Mouse (Mus musculus) kidney, adult 8-10 months (tissue): Measurements from ENCODE around the gene Adcy2.
A peak's percentile ranks its signal among the peaks of the same experiment; 100 is the strongest.

ENCODE experiments used
- DNase-seq, 2 experiments: peaks; one replicate each; pipeline ENCODE4 v3.0.0; 2022

The Adcy2 gene

DNA sequence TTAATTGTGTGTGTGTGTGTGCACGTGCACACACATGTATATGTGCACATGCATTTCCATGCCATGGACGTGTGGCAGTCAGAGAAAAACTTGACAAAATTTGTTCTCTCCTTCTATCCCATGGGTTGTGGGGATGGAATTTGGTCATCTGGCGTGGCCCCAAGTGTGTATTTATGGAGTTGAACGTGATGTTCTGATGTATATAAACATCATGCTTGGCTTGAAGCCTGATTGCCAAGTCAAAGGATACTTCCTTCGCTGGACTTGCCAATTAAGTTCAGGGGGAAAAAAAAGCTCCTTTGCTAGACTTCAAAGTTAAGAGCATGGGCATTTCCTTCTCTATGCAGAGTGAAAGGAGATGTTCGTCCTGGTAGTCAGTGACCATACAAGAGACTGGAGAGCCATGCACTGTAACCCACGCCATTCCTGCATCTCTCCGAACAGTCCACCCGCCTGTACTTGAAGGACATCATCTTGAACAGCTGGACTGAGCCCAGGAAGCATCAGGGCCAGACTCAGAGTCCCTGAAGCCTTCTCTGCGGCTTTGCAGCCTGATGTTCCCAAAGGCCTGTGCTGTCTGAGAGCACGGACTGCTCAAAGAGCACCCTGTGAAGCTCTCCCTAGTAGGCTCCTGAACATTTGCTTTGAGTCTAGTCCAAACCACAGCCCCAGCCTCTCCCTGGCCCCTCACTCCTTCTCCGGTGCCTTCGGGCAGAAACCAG lies 178.3 kb downstream of the Adcy2 start:
- DNase-seq, result no peak

DNA sequence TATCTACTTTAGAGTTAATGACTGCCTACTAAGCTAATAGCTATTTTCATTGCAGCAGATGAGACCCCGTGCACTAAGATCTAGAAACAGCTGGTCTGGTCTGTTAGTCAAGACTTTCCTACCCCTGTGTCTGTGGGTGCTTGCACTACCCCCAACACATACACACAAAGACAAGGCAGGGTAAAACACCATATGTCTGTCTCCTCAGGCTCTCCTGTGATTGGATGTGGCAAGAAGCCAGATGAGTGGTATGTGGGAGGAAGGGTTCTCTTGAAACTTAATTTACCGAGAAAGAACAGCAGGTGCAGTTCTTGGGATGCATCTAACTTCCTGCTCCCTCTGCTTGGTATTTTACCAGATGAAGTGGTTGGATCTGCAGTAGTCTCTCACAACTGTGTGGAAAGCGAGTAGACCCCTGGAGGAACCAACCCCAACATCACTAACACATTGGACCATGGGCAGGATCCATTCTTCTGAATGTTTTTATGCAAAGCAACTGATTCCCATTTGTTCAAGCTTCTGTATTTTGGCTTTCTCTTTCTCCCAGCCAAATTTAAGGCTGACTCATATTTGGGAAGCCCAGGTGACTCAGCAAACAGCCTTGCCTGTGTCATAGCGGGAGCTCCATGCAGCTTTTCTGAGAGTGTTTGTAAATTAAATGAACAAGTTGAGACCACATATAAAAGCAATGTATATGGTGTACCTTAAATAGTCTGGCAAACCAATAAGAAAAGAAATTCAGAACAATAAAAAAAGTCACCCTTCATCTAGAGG lies 183.4 kb downstream of the Adcy2 start:
- no peak for DNase-seq

DNA sequence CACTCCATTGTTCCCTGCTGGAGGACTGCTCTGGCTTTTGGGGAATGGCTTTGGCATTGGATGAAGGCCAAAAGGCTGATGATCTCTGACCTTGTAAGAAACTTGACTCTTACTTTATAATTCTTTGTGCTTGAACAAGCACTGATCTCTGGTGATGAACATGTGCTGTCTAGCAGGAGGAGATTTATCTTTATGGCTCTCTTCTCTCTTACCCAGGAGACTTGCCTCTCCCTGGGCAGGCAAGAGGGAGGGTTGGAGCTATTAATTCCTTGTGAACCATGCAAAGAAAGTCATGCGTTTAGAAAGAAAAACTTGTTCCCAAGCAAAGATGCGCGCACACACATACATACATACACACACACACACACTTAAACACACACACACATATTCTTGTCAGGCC lies 188.2 kb downstream of the Adcy2 start:
- no peak for DNase-seq

DNA sequence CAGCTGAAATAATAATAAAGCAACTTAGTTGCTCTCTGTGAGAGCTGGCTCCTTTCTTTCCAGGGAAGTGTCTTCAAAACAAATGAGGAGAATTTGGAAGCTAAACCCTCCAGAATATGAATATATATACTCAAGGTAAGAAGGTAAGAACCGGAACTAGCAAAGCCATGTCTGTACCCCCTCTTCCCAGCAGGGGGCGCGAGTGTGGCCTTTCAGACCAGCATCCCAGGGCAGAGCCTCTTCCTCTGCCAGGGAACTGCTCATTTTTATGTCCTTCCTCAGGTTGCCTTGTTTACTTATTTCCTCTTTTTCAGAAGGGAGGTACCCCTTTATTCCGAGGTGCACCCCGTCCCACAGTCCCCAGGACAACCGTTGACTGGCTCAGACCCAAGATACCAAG lies 199.6 kb downstream of the Adcy2 start:
- peak in 1 of 2 experiments; percentile 5 for DNase-seq

DNA sequence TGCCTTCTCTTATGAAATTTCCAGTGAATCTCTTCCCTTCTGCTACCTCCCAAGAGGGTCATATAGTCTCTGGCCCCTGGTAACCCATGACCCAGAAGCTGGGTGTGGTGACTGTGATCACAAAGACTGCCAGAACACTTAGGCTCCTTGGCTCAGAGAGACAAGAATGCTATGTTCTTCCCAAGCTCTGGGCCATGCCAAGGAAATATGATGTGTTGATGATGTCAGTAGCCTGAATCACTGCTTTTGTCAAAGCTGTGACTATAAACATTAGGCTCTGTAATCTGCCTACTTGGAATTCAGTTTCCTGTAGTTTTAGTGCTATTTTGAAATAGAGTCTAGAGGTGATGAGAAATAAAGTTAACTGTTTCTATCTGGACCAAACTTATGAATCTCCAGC lies 206.1 kb downstream of the Adcy2 start:
- no peak for DNase-seq

DNA sequence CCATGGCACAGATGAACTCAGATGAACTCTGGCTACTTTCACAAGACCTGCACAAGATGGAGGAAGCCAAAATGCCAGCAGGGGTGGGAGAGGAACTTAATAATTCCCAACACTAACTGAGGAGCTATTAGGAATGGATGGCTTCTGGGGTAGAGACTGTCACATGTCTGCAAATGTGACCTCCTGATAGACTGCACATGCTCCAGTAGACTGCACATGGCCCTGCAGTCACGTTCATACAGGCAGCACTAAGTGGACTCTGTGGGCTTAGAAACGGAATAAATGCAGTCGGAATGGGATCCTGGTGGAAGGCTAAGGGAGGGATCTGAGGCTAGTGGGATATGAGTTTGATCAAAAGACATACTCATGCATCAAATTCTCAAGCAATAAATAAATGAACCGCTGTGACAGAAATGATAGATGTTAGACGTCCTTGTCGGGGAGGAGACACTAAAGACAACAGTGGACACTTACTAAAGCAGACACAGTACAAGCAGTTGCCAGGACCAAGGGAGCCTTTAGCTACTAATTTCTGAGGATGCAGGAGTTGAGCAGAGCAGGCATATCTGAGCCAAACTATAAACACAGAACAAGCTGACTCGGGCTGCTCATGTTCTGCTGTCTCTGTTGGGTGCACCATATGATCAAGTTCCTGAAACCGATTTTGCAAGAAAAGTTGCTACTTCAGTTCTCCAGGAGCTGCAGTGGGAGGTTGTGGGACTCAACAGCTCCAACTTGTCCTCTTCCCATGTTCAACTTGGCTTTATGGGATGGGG lies 211.9 kb downstream of the Adcy2 start:
- DNase-seq, result no peak

DNA sequence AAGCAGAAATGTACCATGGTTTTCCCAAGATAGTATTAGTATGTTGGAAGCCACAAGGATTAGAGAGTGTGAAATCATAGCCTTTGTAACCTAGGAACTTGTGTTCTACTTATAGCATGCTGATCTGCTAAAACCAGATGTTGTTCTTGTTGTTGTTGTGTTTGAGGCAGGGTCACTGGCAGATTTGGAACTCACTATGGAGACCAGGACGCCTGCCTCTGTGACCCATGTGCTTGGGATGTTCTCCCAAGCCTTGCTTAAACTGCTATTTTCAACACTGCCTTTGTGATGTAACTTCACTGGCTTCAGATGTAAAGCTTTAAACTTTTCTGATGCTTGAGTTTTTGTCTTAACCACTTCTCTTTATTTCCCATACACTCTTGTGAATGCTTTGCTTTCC lies 216.2 kb downstream of the Adcy2 start:
- DNase-seq, result no peak

DNA sequence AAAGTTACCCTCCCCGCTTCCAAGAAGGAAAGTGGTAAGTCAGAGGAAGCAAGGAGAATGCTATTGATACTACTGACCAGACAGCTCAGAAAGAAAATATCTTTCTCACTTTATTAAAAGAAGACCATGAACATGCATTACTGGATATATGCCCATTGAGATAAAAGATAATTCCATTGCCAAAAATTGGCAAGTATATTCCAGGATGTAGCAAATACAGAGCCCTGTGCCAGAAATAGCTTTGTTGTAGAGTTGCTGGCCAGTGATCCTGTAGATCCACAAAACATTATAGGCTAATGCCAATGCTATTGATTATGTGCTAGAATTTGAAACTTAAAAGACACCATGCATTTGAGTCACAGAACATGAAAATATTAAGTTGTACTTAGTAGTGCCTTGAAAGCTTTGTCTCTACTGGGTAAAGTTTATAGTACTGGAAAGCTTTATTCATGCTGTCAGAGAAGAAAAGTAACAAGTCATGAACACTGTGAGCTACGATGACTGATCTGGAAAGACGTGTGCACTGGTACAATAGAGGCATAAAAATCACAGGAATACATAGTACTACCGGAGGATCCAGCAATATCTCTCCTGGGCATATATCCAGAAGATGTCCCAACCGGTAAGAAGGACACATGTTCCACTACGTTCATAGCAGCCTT lies 221.2 kb downstream of the Adcy2 start:
- no peak for DNase-seq

DNA sequence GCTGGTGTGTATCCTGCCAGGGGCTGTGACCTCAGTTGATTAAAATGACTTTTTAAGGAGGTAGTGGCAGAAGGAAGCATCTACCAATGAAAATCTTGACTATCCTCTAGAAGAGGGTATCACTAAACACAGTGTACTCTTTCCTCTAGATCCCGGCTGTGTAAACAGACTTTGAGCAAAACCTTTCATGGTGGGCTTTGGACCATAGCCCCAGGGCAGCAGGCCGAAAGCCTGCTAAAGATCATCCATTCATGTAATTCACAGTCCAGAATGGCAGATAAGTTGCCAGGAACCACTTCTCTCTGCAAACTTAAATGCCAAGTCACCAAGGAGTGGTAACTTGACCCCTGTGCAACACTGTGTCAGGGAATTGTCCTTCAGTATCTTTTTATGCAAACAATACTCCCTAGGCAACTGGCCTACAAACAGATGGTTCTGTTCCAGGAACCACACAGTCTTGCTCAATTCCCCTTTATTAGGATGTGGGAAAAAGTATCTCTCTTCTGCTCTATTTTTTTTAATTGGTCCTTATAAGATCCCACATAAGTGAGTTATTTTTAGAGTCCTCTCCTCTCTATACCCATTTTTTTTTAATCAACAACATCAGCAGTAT lies 225.6 kb downstream of the Adcy2 start:
- DNase-seq, result no peak

DNA sequence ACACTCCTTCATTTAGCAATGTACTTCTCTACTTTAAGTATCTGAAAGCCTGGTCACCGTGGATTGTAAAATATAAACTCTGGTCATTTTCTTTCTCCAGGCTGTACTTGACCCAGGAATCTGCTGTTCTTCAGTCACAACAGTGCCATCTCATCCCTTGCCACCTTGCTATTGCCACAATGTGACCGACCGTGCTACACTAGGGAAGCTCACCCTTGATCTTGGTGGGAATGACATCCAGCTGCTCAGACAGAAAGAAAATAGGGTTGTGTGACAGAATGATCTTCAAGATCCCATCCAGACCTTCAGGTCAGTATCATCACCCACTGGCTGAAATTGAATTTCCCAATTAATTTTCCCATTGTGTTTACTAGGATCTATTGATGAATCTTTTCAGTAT lies 230.8 kb downstream of the Adcy2 start:
- DNase-seq, result no peak

DNA sequence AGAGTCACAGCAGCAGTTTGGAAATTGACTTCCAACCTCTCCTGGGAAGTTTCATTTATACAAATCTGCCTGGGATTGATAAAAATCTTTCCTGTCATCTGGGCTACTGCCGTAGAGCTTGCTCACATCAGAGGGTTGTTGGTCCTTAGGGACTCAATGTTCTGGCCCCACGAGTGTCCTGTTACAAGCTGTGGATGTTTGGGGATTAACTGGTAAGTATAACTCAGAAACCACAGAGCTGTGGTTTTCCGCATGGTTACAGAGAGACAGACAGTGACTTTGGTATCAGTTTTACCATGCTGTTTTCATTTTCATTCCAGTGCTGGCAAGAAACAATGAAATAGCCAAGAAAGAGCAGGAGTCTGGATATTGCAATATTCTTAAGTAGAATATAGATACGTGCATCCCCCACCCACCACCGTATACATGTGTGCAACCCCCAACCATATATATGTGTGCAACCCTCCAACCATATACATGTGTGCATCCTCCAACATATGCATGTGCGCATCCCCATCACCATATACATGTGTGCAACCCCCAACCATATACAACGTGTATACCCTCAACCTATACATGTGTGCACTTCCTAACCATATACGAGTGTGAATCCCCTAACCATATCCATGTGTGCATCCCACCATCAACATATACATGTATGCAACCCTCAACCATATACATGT lies 233.3 kb downstream of the Adcy2 start:
- no peak for DNase-seq

DNA sequence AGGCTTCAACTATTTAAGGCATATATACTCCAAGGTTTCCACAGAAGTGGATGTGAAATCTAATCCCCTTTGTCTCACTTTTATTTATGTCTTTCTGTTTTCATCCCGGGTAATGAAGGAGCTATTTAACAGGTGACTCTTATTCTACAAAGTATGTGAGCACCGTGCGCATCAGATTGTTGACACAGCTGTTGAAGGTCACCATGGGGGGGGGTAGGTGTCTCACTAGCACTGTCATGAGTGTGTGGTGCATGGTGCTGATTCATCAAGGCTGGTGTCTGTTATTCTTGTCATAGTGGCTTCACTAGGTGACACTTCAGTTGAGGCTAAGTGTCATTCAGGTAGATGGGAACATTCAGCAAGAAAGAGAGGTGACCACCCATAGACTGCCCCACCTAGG lies 234.7 kb downstream of the Adcy2 start:
- DNase-seq, result no peak

DNA sequence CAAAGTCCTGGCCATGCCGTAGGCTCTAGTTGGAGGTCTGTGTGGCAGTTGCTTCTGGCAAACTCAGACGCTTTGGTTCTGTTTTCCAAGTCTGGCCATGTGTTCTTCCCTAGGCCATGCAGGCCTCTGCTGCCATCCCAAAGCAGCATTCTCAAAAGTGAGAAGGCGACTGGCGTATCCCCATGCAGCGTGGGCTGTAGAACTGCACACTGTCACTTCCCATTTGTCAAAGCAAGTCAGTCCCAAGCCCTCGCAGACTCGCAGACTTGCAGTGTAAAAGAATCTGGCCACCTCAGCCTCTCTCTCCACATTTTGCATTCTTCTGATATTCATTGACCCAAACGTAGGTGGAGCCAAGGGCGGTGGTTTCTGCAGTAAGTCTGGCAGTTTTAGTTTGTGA lies 249.5 kb downstream of the Adcy2 start:
- no peak for DNase-seq

DNA sequence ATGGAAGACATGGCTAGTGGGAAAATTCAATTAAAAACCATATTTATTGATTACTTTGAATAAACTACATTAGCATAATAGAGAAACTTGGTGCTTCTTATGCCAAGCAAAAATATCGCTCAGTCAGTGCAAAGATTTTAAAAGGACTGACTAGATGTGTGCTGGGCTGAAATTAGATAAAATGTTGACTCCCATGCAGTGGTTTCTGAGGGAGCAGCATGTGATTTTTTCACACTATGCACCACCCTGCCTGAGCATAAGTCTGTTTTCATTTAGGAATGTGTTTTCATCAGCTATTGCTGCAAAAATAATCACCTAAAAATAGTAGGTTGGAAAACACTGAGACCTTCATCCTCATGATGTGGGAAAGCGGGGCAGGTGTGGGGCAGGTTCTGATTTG lies 250.0 kb downstream of the Adcy2 start:
- no peak for DNase-seq

DNA sequence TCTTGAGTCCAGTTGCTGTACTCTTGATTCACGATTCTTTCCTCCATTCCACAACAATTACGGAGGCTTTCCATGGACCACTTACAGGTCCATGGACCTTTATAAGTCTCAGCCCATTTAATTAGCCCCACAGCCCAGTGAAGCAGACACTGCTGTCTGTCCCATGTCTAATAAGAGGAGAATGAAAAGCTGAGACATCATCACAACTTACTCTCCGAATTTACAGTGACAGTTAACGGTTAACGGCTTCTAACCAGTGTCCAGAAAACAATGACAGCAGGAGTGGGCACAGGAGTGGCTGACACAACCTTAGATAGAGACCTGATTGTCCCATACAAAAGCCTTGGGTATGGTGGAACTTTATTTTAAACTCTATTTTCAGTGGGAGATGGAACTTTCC lies 253.9 kb downstream of the Adcy2 start:
- DNase-seq, result no peak

DNA sequence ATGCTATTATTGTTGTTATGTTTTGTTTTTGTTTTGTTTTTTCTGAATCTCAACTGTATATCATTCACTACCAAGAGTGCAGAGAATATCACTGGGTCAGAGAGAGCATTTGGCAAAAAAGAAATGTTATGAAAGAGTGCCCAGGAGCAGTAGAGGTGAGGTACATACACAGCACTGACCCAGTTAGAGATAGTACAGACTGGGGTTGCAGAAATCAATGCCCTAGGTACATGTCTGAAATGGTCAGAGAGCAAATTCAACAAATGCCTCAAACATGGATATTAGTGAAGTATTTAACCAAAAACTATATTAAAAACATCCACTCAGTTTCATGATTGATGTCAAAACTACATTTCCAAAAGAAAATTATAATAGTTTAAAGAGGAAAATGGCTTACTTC lies 286.7 kb downstream of the Adcy2 start:
- DNase-seq, result no peak

DNA sequence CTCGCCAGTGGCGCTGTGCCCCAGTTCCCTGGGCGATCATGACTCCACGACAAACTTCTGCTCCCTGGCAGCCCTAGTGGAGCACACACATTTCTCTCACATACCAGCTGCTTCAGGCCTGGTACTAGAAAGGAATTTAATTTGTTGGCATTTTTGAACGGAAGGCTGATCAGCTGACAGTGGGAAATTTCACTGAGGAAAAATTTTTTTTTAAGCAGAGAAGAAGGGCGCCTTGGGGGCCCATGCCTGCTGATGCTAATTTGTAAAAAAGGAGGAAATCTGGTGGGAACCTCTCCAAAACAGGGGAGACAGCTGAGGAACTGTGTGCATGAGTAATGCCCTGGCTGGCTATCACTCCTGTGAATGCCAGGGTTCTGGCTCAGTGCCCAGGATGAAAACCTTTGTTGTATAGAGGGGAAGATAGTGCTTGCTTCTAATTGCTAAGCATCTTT lies 292.0 kb downstream of the Adcy2 start:
- no peak for DNase-seq

DNA sequence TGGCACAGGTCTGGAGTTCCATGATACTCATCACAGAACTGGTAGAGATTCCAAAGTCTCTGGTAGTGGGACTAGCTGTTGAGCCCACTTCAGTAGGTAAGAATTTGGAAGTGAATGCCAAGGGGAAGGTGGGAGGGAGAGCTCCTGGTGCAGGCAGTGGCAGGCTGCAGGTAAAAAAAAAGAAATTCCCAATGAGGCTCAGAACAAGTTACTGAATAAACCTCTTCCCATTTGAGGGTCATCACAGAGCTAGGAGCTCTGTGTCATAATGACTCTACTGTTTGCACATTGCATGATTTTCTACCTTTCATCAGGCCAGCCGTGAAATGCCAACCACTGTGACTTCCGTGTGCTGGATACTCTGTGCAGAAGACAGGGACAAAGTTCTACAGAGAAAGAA lies 314.4 kb downstream of the Adcy2 start:
- DNase-seq, result no peak

DNA sequence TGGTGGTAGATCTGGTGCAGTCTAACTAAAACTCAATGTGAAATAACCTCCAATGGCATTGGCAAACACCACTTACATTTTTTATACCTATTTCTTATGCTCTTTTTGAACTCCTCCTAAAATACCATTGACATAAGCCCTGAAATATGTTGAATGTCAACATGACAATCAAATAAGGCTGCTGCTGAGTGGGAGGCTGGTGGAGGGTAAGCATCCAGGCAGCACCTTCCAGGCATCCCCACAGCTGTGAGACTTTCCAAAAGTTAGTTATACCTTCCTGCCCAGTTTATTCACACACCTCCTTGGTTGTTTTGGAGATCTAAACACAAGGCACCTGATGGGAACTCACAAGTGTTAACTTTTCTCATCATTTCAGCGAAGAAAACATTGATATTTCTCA lies 318.9 kb downstream of the Adcy2 start:
- no peak for DNase-seq

DNA sequence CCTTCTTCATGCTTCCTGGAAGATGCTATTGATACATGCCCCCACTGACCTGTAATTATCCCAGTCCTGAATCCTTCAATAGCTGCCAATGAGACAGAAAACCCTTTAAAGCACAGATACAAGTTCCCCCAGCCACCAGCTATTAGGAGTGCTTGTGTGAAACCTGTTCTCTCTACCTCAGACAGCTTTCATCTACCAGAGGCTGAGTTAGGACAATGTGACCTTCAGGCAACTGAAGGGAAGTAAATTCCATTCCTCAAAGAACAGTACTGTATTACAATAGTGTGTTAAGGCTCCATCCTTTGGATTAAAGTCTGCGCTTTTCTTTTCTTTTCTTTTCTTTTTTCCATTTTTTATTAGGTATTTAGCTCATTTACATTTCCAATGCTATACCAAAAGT lies 356.6 kb downstream of the Adcy2 start:
- DNase-seq, result no peak

DNA sequence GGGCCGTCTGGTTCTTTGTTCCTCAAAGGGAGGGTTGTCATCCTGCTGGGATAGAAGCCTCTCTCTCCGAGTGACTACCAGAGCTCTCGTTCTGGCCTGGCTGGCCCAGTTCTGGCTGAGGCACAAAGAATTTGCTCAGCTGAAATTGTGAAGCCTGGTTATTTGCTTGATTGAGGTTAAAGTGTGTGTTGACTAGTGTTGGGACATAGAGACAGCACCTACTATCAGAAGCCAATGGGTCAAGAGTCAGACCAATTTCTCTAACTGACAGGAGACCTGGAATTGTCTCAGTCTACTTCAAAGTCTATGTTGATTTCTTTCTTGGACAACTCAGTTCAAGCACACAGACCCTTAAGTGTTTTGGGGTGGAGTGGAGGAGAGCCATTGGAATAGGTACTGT lies 372.3 kb downstream of the Adcy2 start:
- DNase-seq, result no peak

DNA sequence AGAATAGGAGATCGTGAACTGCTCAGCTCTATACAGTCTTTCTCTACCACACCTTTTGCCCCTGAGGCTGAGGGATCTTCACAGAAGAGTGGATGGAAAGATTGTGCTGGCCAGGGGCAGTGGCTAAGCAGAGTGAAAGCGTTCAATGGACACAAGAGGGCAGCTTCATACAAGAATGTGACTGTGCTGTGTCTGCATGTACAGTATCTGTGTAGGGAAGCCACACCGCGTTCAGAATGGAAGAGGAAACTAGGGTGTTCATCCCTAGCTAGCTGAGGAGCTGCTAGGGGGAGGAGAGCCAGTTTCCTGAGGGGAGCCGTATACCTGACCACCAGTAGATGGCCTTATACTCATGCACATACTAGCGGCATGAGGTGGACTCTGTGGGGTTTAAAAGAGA lies 376.5 kb downstream of the Adcy2 start:
- DNase-seq, result no peak
